Mouse (Mus musculus): ENCODE measurements around the gene Ccdc115. TPM values are rescaled to one million over a fixed set of nuclear protein-coding genes. Genes with fewer than 3 reads are reported as not detected.
A peak's percentile ranks its signal among the peaks of the same experiment; 100 is the strongest.

Ccdc115 gene
- not detected in 2 replicates for polyA plus RNA-seq (2012; ENCODE audit: insufficient read depth, insufficient read length, low replicate concordance, missing spikeins)

GRCm38 (mm10) chr1:34439215-34439960 lies at the start of gene Ccdc115, which contains the start of gene Imp4:
TSS of gene Ccdc115 (minus strand) at chr1:34439672.
TSS of gene Imp4 (plus strand) at chr1:34439851.
- Histone ChIP-seq H3K4me3 (ENCODE audit: insufficient read depth, low read depth, low read length) (peak within 1 kb of the TSS; percentile 75), H3K27ac (ENCODE audit: insufficient read depth, low read depth, low read length) (peak within 1 kb of the TSS; percentile 96), H3K4me1 (ENCODE audit: control insufficient read depth, insufficient read depth, low read length) (peaks cover 2% of the 10 kb centered on the region; the same call in 1 of the 2 replicates)
- under 1% methylated on average over 48 of the region's 48 CpGs for WGBS
- TF ChIP-seq POLR2A (IDR thresholded peaks at IDR 0.05; ENCODE audit: insufficient read depth, low read depth, low read length) (peak; percentile 65; the same call in 1 of the 2 replicates), CTCF (IDR thresholded peaks at IDR 0.05; ENCODE audit: insufficient read depth, low read depth, low read length) (no peak)

GRCm38 (mm10) chr1:34487383-34487782 lies 47.9 kb upstream of the Ccdc115 start:
- TF ChIP-seq POLR2A (IDR thresholded peaks at IDR 0.05; ENCODE audit: insufficient read depth, low read depth, low read length) (no peak), CTCF (IDR thresholded peaks at IDR 0.05; ENCODE audit: insufficient read depth, low read depth, low read length) (no peak)
- no peak overlapping the region for H3K4me3 ChIP-seq (ENCODE audit: insufficient read depth, low read depth, low read length)
- H3K27ac ChIP-seq (ENCODE audit: insufficient read depth, low read depth, low read length), result no peak overlapping the region
- H3K4me1 ChIP-seq (ENCODE audit: control insufficient read depth, insufficient read depth, low read length), result peaks cover 8% of the 10 kb centered on the region
- WGBS, result 93% methylated on average over 3 of the region's 3 CpGs

GRCm38 (mm10) chr1:34485461-34486188 lies 46.2 kb upstream of the Ccdc115 start:
- TF ChIP-seq CTCF (IDR thresholded peaks at IDR 0.05; ENCODE audit: insufficient read depth, low read depth, low read length) (peak; percentile 45; the same call in 1 of the 2 replicates), POLR2A (IDR thresholded peaks at IDR 0.05; ENCODE audit: insufficient read depth, low read depth, low read length) (no peak)
- 15% methylated on average over 25 of the region's 25 CpGs for WGBS
- H3K27ac ChIP-seq (ENCODE audit: insufficient read depth, low read depth, low read length), result no peak overlapping the region

GRCm38 (mm10) chr1:34484470-34484869 lies 45.0 kb upstream of the Ccdc115 start:
- Histone ChIP-seq H3K4me1 (ENCODE audit: control insufficient read depth, insufficient read depth, low read length) (peaks cover 8% of the 10 kb centered on the region), H3K27ac (ENCODE audit: insufficient read depth, low read depth, low read length) (no peak overlapping the region), H3K4me3 (ENCODE audit: insufficient read depth, low read depth, low read length) (no peak overlapping the region)
- 75% methylated on average over 10 of the region's 10 CpGs for whole genome bisulfite sequencing
- TF ChIP-seq POLR2A (IDR thresholded peaks at IDR 0.05; ENCODE audit: insufficient read depth, low read depth, low read length), result no peak
- TF ChIP-seq CTCF (IDR thresholded peaks at IDR 0.05; ENCODE audit: insufficient read depth, low read depth, low read length), result no peak

More at GRCm38 (mm10) chr1:34485461-34486188, 46.2 kb upstream of the Ccdc115 start:
- peaks cover 8% of the 10 kb centered on the region for H3K4me1 ChIP-seq (ENCODE audit: control insufficient read depth, insufficient read depth, low read length)
- H3K4me3 ChIP-seq (ENCODE audit: insufficient read depth, low read depth, low read length), result peak overlapping the region; percentile 9

- Histone ChIP-seq H3K4me1 (ENCODE audit: control insufficient read depth, insufficient read depth, low read length) (peaks cover 8% of the 10 kb centered on the region), H3K4me3 (ENCODE audit: insufficient read depth, low read depth, low read length) (no peak overlapping the region), H3K27ac (ENCODE audit: insufficient read depth, low read depth, low read length) (no peak overlapping the region)
- TF ChIP-seq POLR2A (IDR thresholded peaks at IDR 0.05; ENCODE audit: insufficient read depth, low read depth, low read length) (no peak), CTCF (IDR thresholded peaks at IDR 0.05; ENCODE audit: insufficient read depth, low read depth, low read length) (no peak)
- 72% methylated on average over 5 of the region's 5 CpGs for WGBS
Observed at GRCm38 (mm10) chr1:34481920-34482669, 42.6 kb upstream of the Ccdc115 start.

GRCm38 (mm10) chr1:34480801-34481200 lies 41.3 kb upstream of the Ccdc115 start:
- WGBS, result 70% methylated on average over 5 of the region's 5 CpGs
- H3K4me3 ChIP-seq (ENCODE audit: insufficient read depth, low read depth, low read length), result no peak overlapping the region
- TF ChIP-seq POLR2A (IDR thresholded peaks at IDR 0.05; ENCODE audit: insufficient read depth, low read depth, low read length), result no peak
- TF ChIP-seq CTCF (IDR thresholded peaks at IDR 0.05; ENCODE audit: insufficient read depth, low read depth, low read length), result no peak
- no peak overlapping the region for H3K27ac ChIP-seq (ENCODE audit: insufficient read depth, low read depth, low read length)
- H3K4me1 ChIP-seq (ENCODE audit: control insufficient read depth, insufficient read depth, low read length), result peaks cover 5% of the 10 kb centered on the region

- 67% methylated on average over 11 of the region's 11 CpGs for WGBS
- Histone ChIP-seq H3K4me1 (ENCODE audit: control insufficient read depth, insufficient read depth, low read length) (no peaks in the 10 kb centered on the region), H3K4me3 (ENCODE audit: insufficient read depth, low read depth, low read length) (no peak overlapping the region), H3K27ac (ENCODE audit: insufficient read depth, low read depth, low read length) (no peak overlapping the region)
- TF ChIP-seq POLR2A (IDR thresholded peaks at IDR 0.05; ENCODE audit: insufficient read depth, low read depth, low read length) (no peak), CTCF (IDR thresholded peaks at IDR 0.05; ENCODE audit: insufficient read depth, low read depth, low read length) (no peak)
Observed at GRCm38 (mm10) chr1:34478891-34479655, 39.6 kb upstream of the Ccdc115 start.
